Mouse (Mus musculus): ENCODE measurements around the gene Atp6v0e. TPM values are rescaled to one million over a fixed set of nuclear protein-coding genes. Genes with fewer than 3 reads are reported as not detected.

Atp6v0e gene
- polyA plus RNA-seq, 1 experiment from 2014 or later: 311 TPM

GRCm38 (mm10) chr17:26717868-26718267, 54.8 kb downstream of the Atp6v0e start:
- no peak for ATAC-seq
- Histone ChIP-seq H3K27me3 (replicated peaks; ENCODE audit: control insufficient read depth, insufficient read depth, low read length) (no peaks in the 10 kb centered on the region), H3K9me3 (ENCODE audit: control insufficient read depth, low read length) (no peaks in the 10 kb centered on the region), H3K4me1 (ENCODE audit: control insufficient read depth, insufficient read depth, low read length) (no peaks in the 10 kb centered on the region), H3K27ac (ENCODE audit: low read length) (no peak overlapping the region), H3K9ac (ENCODE audit: low read depth, low read length) (no peak overlapping the region), H3K4me3 (ENCODE audit: low read length) (no peak overlapping the region), H3K36me3 (ENCODE audit: control insufficient read depth, insufficient read depth, low read length) (no peaks in the 10 kb centered on the region), H3K4me2 (ENCODE audit: low read depth, low read length) (no peak overlapping the region)
- WGBS: 73% methylated on average over 2 of the region's 2 CpGs

GRCm38 (mm10) chr17:26719405-26719804, 56.4 kb downstream of the Atp6v0e start:
- no peaks in the 10 kb centered on the region for H3K27me3 ChIP-seq (replicated peaks; ENCODE audit: control insufficient read depth, insufficient read depth, low read length)
- no peaks in the 10 kb centered on the region for H3K4me1 ChIP-seq (ENCODE audit: control insufficient read depth, insufficient read depth, low read length)
- ATAC-seq: no peak
- H3K4me2 ChIP-seq (ENCODE audit: low read depth, low read length): no peak overlapping the region
- H3K9me3 ChIP-seq (ENCODE audit: control insufficient read depth, low read length): no peaks in the 10 kb centered on the region
- H3K36me3 ChIP-seq (ENCODE audit: control insufficient read depth, insufficient read depth, low read length): no peaks in the 10 kb centered on the region
- no peak overlapping the region for H3K4me3 ChIP-seq (ENCODE audit: low read length)
- H3K27ac ChIP-seq (ENCODE audit: low read length): no peak overlapping the region
- H3K9ac ChIP-seq (ENCODE audit: low read depth, low read length): no peak overlapping the region

DNA sequence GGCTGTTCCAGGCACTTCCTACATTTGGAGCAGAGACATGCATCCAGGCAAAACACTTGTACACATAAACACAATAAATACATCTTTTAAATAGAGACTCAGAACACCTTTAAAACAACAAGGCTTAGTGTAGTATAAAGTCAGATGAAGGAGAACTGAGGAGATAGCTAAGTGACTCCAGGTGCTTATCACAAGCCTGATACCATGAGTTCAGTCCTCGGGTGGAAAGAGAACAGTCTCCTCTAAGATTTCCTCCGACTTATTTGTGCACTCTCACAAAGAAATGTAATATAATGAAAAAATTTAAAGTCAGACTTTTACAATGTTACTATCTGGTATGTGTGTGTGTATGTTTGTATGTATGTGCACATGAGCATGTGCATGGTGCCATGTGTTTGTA, 58.8 kb downstream of the Atp6v0e start:
- no peak for ATAC-seq
- Histone ChIP-seq H3K4me3 (ENCODE audit: low read length) (no peak overlapping the region), H3K4me1 (ENCODE audit: control insufficient read depth, insufficient read depth, low read length) (peaks cover 2% of the 10 kb centered on the region; the same call in 1 of the 2 replicates), H3K9ac (ENCODE audit: low read depth, low read length) (no peak overlapping the region), H3K36me3 (ENCODE audit: control insufficient read depth, insufficient read depth, low read length) (no peaks in the 10 kb centered on the region), H3K4me2 (ENCODE audit: low read depth, low read length) (no peak overlapping the region), H3K9me3 (ENCODE audit: control insufficient read depth, low read length) (no peaks in the 10 kb centered on the region), H3K27me3 (replicated peaks; ENCODE audit: control insufficient read depth, insufficient read depth, low read length) (no peaks in the 10 kb centered on the region), H3K27ac (ENCODE audit: low read length) (no peak overlapping the region)
- 73% methylated on average over 2 of the region's 2 CpGs for WGBS

DNA sequence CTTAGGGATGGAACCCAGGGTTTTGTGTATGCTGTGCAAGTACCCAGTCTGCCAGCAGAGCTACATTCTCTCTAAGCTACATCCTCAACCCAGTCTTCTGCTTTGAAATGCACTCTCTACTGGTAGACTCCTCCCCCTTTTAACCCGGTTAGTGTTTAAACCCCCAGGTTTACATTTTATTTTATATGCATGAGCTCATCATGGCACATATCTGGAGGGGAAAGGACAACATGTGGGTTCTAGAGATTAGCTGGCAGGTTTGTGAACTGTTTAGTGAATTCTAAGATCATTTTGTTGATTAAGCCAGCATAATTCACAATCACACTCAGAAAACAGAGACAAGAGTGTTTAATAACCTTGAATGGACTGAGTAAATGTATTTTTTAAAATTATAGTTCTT, 61.8 kb downstream of the Atp6v0e start:
- no peak overlapping the region; the same call in 1 of the 2 replicates for H3K27ac ChIP-seq (ENCODE audit: low read length)
- ATAC-seq: no peak
- H3K9ac ChIP-seq (ENCODE audit: low read depth, low read length): no peak overlapping the region
- peaks cover 2% of the 10 kb centered on the region; the same call in 1 of the 2 replicates for H3K4me1 ChIP-seq (ENCODE audit: control insufficient read depth, insufficient read depth, low read length)
- H3K36me3 ChIP-seq (ENCODE audit: control insufficient read depth, insufficient read depth, low read length): no peaks in the 10 kb centered on the region
- no peaks in the 10 kb centered on the region for H3K27me3 ChIP-seq (replicated peaks; ENCODE audit: control insufficient read depth, insufficient read depth, low read length)
- 33% methylated on average over 1 of the region's 1 CpGs for whole genome bisulfite sequencing
- H3K9me3 ChIP-seq (ENCODE audit: control insufficient read depth, low read length): no peaks in the 10 kb centered on the region
- H3K4me3 ChIP-seq (ENCODE audit: low read length): no peak overlapping the region
- no peak overlapping the region for H3K4me2 ChIP-seq (ENCODE audit: low read depth, low read length)

- H3K36me3 ChIP-seq (ENCODE audit: control insufficient read depth, insufficient read depth, low read length): no peaks in the 10 kb centered on the region
- WGBS: 97% methylated on average over 1 of the region's 1 CpGs
- no peak overlapping the region for H3K4me3 ChIP-seq (ENCODE audit: low read length)
- no peak overlapping the region for H3K27ac ChIP-seq (ENCODE audit: low read length)
- H3K4me1 ChIP-seq (ENCODE audit: control insufficient read depth, insufficient read depth, low read length): peaks cover 2% of the 10 kb centered on the region; the same call in 1 of the 2 replicates
- no peaks in the 10 kb centered on the region for H3K9me3 ChIP-seq (ENCODE audit: control insufficient read depth, low read length)
- no peak overlapping the region for H3K4me2 ChIP-seq (ENCODE audit: low read depth, low read length)
- no peaks in the 10 kb centered on the region for H3K27me3 ChIP-seq (replicated peaks; ENCODE audit: control insufficient read depth, insufficient read depth, low read length)
- H3K9ac ChIP-seq (ENCODE audit: low read depth, low read length): no peak overlapping the region
- ATAC-seq: no peak
Measured at GRCm38 (mm10) chr17:26726674-26727073, 63.6 kb downstream of the Atp6v0e start.

GRCm38 (mm10) chr17:26727110-26727755, 64.2 kb downstream of the Atp6v0e start:
- no peak overlapping the region for H3K4me2 ChIP-seq (ENCODE audit: low read depth, low read length)
- no peak overlapping the region for H3K27ac ChIP-seq (ENCODE audit: low read length)
- no peaks in the 10 kb centered on the region for H3K36me3 ChIP-seq (ENCODE audit: control insufficient read depth, insufficient read depth, low read length)
- 75% methylated on average over 3 of the region's 3 CpGs for whole genome bisulfite sequencing
- no peak for ATAC-seq
- H3K9me3 ChIP-seq (ENCODE audit: control insufficient read depth, low read length): no peaks in the 10 kb centered on the region
- peaks cover 2% of the 10 kb centered on the region; the same call in 1 of the 2 replicates for H3K4me1 ChIP-seq (ENCODE audit: control insufficient read depth, insufficient read depth, low read length)
- no peaks in the 10 kb centered on the region for H3K27me3 ChIP-seq (replicated peaks; ENCODE audit: control insufficient read depth, insufficient read depth, low read length)
- no peak overlapping the region for H3K9ac ChIP-seq (ENCODE audit: low read depth, low read length)
- H3K4me3 ChIP-seq (ENCODE audit: low read length): no peak overlapping the region

DNA sequence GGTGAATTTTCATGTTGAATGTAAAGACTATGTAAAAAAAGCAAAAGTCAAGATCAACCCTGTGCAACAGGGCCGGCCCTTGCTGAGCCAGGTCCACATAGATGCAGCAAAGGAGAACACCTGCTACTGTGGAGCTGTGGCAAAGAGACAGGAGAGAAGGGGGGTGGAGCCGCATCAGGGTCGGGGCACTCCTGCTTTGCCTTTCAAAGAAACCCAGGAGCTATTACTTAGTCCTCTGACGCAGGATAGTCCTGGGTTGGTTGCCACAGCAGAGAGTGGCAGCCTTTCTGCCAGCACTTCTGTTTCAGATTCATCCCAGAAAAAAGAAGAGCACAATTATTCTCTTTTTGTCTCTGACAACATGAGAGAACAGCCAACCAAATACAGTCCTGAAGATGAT, 79.5 kb downstream of the Atp6v0e start:
- Histone ChIP-seq H3K9me3 (ENCODE audit: control insufficient read depth, low read length) (no peaks in the 10 kb centered on the region), H3K27me3 (replicated peaks; ENCODE audit: control insufficient read depth, insufficient read depth, low read length) (no peaks in the 10 kb centered on the region), H3K9ac (ENCODE audit: low read depth, low read length) (no peak overlapping the region), H3K36me3 (ENCODE audit: control insufficient read depth, insufficient read depth, low read length) (no peaks in the 10 kb centered on the region), H3K27ac (ENCODE audit: low read length) (no peak overlapping the region), H3K4me1 (ENCODE audit: control insufficient read depth, insufficient read depth, low read length) (no peaks in the 10 kb centered on the region), H3K4me2 (ENCODE audit: low read depth, low read length) (no peak overlapping the region), H3K4me3 (ENCODE audit: low read length) (no peak overlapping the region)
- 65% methylated on average over 4 of the region's 4 CpGs for WGBS
- ATAC-seq: no peak

- no peaks in the 10 kb centered on the region for H3K9me3 ChIP-seq (ENCODE audit: control insufficient read depth, low read length)
- no peak for ATAC-seq
- no peak overlapping the region for H3K27ac ChIP-seq (ENCODE audit: low read length)
- no peak overlapping the region for H3K9ac ChIP-seq (ENCODE audit: low read depth, low read length)
- H3K27me3 ChIP-seq (replicated peaks; ENCODE audit: control insufficient read depth, insufficient read depth, low read length): no peaks in the 10 kb centered on the region
- WGBS: 82% methylated on average over 1 of the region's 1 CpGs
- H3K36me3 ChIP-seq (ENCODE audit: control insufficient read depth, insufficient read depth, low read length): no peaks in the 10 kb centered on the region
- H3K4me2 ChIP-seq (ENCODE audit: low read depth, low read length): no peak overlapping the region
- no peaks in the 10 kb centered on the region for H3K4me1 ChIP-seq (ENCODE audit: control insufficient read depth, insufficient read depth, low read length)
- no peak overlapping the region for H3K4me3 ChIP-seq (ENCODE audit: low read length)
Measured at GRCm38 (mm10) chr17:26743294-26743693, 80.3 kb downstream of the Atp6v0e start.
